Mouse (Mus musculus) kidney, adult 18-20 months (tissue): ENCODE measurements around the gene Cd83.

Experiments
- DNase-seq: peaks from one replicate; pipeline ENCODE4 v3.0.0; 2021

Gene Cd83

DNA sequence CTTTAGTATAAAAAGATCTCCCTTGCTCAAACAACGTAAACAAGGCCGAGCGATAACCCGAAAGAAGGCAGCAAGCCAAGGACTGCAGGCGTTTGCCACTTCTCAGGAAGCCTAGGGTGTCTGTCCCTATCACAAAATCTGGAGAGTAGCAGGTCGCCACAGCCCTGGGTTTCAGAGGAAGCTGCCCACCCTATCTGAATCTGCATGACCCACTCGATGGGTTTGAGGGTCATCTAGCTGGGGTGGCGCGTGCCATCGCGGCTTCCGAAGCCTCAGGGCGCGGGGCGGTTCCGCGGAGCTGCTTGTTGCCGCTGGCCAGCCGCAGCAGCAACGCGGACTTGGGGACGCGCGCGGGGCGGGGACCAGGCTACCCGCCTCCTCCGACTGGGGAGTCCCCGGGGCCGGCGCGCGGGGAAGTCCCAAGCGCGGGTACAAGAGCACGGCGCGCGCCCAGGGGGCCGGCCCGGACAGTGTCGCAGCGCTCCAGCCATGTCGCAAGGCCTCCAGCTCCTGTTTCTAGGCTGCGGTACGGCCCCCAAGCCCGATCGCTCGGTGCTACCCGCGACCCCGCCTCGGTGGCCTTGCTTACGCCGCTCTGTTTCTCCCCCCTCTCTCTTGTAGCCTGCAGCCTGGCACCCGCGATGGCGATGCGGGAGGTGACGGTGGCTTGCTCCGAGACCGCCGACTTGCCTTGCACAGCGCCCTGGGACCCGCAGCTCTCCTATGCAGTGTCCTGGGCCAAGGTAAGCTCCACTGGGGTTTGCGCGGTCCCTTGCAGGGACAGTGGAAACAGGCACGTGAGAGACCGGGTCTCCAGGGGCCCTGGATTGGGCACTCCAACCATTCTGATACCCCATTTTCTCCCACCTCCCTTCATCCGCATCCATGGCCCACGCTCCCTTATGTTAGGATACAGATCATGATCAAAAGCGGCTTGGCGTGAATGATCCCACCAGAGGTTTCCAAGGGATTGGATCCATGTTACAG is at the start of gene Cd83:
Gene Cd83, plus strand, starts transcription at position 51 of the 987 bp plus-strand sequence.
- peak; percentile 69 for DNase-seq

DNA sequence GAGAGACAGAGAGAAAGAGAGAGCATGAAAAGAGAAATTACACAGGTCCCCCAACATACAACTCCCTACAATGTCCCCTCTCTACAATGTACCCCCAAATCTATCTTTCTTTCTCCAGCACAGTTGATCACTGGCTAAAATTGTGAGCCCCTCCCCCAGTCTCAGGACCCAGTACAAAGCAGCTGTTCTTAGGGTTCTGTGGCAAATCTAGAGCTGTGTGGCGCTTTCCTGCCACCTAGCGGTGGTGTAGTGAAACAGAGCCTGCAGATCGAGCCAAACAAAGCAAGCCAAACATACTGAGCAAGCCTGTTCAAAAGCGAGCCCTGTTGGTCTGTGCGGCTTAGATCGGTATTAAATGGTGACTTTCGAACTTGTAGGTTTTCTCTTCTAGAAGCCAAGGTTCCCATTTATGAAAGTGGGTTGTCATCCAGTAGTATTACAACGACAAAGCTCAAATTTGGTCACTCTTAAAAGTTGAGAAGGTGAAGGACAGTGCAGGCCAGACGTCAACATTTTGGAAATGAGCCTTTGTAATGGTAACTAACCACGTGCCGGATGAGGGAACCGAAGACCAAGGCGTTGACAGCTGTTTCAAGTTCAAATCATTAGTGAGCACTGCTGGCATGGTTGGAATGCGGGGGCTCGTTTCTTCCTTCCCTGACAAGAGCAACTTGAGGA is 44.8 kb upstream of the Cd83 start:
- DNase-seq = peak; percentile 71

DNA sequence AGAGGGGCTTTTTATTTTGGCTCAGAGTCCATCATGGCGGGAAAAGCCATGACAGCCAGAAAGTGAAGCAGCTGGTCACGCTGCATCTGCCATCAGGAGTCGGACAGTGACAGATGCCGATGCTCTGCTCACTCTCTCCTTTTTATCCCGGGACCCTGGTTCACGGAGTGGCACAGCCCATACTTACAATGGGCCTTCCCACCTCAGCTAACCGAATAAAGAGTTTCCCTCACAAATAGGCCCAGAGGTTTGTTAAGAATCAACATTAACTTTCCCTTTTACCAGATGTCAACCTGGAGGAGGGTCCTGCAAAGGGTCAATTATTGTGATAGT is 44.3 kb upstream of the Cd83 start:
- DNase-seq = no peak

DNA sequence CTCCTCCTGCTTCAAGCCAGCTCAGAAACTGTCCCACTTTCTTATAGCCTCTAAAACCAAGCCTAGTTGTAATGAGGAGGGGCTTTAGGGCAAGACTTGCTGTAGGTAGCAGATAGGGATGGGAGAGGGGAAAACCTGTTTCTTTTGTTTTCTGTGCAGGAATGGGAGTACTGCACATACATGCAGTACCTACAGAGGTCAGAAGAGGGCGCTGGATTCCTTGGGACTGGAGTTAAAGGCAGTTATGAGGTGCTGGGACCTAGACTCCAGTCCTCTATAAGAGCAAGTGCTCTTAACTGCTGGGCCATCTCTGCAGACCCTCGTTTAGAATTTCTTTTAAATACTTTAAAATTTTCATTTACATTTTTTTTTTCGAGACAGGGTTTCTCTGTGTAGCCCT is 41.9 kb upstream of the Cd83 start:
- no peak for DNase-seq

DNA sequence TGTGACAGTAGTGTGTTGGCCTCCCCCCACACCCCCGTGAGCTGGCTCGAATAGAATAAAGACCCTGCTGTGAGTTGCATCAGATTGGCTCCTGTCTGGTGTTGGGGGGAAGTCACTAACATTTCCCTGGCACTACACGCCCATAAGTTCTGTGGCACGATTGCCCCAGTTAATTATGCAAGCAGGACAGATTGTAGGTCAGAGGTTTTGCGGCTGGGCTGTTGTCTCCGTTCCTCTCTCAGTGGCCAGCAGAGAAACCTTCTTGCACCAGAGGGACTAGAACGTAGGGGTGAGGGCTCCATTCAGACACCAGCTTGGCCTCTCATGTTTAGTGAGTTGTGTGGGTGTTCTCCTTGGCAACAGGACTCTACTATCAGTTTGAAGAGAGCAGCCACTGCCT is 40.3 kb upstream of the Cd83 start:
- DNase-seq = no peak

DNA sequence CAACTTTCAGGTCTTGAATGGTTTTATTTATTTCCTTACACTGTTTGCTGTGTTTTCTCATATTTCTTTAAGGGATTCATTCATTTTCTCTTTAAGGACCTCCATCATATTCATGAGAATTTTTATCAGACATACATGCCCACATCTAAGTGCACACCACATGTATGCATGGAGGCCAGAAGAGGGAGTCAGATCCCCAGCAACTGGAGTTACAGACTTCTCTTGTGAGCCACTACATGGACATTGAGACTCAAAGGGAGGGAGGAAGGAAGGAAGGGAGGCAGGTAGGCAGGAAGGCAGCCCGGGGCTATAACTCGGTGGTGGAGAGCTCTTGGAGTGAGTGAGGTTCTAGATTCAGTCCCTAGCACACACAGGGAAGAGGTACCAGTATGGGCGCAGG is 34.3 kb upstream of the Cd83 start:
- no peak for DNase-seq

DNA sequence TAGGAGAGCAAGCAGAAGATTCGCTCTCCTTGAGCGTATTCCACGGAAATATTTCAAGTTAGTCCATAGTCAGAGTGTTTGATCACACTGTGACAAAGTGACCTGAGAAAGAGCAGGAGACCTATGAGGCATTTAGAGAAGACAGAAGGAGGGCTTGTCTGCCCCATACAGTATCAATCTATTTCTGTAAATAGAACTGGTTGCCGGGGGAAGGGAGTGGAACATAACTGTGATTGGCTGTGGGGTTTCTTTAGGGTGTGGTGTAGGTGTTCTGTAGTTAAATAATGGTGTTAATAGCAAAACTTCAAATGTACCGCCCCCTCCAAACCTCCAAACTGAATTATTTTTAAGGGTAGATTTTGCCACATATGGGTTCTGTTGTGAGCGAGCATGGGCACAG is 33.6 kb upstream of the Cd83 start:
- no peak for DNase-seq

DNA sequence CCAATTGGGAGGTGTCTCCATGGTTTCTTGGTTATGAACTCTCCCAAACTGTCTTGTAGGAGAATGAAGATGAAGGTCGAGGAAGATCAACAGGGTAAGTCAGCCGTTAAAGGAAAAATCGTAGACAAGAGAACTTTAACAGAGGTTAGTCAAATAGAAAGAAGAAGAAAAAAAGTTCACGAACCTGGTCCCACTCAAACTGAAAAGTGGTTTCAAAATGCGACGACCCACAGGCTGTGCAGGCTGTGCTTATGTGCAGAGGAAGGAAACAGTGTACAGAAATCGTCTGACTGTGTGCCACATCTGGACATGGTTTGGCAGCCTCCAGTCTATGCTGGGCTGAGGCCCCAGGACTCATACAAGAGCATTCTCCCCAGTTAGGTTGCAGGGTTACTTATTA is 32.2 kb upstream of the Cd83 start:
- no peak for DNase-seq

DNA sequence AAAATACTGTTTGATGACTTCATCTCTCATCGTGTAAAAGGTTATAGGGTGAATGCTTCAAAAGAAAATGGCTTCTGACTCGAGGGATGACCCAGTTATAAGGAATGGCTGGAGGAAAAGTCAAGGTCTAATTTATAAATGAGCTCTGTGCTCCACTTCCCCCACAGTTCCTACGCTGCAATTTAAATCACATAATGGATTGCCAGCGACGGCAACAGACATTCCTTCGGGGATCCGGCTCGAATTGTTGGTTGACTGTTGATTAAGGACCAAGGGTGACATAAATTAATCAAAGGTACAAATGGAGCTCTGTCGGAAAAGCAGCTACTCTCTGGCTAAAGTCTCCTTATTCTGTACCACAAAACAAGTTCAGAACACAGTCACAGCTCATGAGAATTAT is 30.9 kb upstream of the Cd83 start:
- DNase-seq = no peak

DNA sequence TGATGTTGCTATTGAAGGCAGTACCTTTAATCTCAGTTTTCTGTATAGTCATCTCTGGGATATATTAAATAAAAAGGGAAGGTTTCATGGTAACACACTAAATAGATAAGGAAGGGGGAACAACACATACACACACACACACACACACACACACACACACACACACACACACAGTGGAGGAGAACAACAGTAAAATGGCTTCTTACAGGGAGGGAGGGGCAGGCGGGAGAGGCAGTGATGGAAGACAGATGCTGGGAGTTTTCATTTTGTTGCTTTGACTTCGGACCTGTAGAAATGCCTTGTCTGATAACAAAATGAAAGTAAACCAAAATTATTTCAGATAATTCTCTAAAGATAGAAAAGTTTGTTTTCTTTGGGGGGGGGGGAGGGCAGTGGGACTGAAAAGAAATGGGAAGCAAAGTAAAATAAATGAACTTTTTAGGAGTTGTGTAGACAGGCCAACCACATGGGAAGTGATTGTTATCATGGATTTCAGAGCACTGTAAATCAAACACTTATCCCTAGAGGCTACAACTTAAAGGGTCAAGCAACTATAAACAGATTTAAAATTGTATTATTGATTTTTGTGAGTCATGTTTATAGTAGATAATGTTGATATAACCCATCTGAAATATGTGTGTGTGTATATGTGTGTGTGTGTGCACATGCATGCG is 30.0 kb upstream of the Cd83 start:
- no peak for DNase-seq

DNA sequence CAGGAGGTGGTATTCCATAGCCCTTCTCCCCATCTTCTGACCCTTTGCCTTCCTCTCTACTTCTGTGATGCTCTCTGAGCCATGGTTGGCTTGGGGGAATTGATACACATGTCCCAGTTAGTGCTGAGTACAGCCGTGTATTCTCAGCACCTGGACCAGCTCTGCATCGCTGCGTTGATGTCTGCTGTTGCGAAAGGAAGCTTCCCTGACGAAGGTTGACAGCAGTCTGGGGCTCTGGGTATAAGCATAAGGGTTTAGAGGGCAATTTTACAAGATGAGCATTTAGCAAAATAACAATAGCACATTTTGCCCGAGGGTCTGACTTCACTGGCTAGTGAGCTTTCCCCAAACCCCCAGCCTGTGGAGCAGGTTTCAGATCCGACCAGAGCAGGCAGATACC is 29.0 kb upstream of the Cd83 start:
- DNase-seq = no peak

DNA sequence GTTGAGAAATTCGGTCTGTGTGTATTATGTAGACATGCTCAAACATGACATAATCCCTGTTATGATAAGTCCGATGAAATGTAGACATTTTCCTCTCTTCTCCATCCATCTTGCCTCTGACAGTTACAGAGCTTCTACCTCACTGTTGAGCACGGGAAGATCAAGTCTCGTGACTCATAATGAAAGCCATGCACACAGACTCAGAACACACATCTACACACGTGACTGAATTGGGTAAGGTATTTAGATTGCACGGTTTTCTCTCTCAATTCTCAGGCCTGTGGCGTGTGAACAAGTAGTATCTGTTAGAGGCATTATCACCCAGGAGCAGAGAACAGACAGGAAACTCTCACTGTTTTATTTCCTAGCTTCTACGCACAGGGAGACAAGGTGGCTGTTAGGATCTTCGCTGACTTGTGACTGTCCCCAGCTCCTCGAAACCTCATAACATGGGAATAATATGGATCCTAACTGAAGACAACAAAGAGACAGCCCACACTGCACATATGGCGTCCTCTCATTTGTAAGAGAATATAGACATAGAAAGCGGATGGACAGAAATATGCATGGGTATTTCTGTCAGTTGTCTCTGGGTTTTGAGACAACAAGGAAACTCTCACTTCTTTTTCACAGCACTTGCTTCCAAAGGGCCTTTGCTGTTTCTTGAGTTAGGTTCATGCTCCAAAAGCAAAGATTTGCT is 23.3 kb upstream of the Cd83 start:
- no peak for DNase-seq

DNA sequence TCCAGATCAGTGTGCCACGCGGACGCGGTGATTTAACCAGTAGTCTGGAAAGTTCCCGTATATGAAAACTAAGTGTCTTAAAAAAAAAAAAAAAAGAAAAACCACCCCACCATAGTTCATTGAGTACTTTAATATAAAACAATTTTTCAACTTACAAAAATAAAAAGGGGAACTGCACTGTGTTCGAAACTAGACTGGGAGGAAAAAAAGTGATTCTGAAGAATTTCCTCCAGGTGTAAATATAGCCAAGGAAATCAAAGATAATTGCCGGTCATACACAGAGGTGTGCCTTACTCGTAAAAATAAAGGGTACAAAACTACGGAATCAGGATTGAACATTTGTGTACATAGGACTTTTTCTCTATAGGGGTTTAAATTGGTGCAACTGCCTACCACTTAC is 21.7 kb upstream of the Cd83 start:
- no peak for DNase-seq

DNA sequence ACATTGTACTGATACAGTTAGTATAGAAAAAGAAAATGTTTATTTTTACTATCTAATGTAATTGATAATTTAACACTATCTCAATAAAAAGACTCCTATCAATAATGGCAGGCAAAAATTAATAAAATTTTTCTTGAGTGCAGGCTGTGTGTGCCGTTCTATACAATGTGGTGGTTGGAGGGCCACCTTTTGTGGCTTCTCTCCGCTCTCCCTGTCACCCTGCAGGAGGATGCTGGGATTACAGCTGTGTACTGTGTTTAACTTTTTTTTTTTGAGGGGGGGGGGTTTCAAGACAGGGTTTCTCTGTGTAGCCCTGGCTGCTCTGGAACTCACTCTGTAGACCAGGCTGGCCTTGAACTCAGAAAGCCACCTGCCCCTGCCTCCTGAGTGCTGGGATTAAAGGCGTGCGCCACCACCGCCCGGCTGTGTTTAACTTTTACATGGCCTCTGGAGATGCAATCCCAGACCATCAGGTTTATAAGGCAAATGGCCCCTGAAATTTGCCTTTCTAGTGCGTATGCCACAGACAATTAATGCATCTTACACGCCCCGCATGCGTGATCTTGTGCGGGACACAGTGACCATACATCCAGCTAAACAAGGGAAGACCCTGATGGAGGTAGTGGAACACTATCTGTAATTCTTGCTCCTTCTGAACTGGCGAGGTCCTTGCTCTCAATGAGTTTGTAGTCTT is 21.1 kb upstream of the Cd83 start:
- no peak for DNase-seq

DNA sequence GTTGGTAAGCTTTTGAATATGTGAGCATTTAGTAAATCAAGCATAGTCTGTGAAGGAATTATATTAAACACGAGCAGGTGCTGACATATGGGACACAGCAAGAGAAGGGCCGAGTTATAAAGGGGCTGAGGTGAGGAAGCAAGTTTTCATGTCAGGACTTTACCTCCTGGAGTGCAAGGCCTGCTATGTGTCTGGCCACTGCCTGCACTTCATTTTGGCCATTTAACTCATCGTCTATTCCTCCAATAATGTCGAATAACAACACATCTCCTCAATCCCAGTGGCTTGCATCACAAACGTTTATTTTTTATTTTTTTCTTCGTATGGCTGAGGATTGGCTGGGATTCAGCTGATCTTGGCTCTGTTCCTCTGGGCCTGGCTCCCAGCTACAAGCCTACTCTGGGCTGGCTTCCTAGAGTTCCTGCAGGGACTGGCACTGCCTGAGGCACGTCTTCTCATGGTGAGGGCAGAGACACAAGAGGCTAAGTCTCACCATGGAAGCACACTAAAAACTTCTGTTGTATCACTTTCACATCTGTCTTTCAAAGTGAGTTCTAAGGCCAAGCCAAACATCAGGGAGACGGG is 20.5 kb upstream of the Cd83 start:
- DNase-seq = no peak

DNA sequence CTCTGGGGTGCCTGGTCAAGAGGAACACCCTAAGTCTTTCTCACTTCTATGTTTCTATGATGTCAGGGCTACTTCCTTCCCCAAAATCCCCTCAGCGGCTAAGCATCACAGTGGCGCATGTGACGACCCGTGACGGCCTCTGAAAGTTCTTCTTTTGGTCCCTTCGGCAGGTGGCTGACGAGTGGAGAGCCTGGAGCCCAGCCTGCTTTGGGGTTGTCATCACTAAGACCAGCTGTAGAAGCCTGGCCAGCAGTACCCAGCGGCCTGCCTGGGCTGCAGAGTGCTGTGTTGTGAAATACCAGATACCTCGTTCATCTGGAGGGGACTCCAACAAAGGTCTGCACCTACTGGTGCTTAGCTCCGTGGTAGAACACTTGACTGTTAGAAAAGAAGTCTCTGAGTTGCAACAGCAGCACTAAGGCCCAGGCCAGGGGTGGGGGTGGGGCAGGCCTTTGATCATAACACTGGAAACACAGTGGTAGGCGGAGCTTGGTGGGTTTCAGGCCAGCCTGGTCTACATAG is 19.2 kb upstream of the Cd83 start:
- no peak for DNase-seq

DNA sequence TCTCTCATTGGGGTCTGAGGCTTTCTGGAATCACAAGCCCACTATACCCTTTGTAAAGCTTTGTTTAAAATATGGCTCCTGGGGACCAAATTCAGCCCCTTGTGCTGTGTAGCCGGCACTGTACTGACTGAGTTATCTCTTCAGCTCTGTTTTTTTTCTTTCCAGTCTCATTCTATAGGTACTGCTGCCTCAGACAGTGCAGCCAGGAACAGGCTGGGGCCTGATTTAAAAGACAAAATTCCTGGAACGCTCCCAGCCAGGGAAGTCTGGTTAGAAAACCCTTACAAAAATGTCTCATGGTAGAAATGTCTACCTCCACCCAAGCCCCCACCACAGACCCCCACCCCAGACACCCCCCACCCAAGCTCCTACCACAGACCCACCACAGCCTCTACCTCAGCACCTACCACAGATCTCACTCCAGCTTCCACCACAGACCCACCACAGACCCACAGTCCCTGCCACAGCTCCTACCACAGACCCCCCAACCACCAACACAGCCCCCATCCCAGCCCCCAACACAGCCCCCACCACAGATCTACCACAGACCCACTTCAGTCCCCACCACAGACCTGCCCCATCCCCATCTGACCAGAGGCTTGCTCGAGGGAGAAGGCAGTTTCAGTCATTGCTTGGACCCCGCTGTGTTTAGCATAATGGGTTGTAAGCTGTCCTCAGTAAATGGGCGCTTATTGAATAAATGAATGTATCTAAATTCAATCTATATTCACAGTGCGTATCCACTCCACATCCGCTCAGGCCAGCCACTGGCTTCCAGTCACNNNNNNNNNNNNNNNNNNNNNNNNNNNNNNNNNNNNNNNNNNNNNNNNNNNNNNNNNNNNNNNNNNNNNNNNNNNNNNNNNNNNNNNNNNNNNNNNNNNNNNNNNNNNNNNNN is 17.5 kb upstream of the Cd83 start:
- no peak for DNase-seq

DNA sequence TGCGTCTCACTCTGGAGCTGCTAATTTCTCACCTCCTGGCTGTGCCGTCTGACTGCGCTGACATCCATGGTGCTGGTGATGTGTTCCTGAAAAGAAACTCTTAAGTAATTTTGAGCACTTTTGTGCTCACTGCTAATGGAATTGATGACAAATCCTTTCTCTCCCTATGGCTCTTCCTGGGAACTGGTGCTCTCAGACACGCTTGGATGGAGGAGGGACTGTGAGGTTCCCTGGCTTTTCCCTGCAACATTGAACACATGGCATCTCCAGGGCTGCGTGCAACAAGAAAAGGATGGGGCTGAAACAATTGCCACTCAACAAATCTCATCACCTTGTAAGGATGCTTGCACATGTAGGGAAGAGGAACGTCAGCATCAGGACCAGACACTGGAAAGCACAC is 11.6 kb upstream of the Cd83 start:
- DNase-seq = no peak

DNA sequence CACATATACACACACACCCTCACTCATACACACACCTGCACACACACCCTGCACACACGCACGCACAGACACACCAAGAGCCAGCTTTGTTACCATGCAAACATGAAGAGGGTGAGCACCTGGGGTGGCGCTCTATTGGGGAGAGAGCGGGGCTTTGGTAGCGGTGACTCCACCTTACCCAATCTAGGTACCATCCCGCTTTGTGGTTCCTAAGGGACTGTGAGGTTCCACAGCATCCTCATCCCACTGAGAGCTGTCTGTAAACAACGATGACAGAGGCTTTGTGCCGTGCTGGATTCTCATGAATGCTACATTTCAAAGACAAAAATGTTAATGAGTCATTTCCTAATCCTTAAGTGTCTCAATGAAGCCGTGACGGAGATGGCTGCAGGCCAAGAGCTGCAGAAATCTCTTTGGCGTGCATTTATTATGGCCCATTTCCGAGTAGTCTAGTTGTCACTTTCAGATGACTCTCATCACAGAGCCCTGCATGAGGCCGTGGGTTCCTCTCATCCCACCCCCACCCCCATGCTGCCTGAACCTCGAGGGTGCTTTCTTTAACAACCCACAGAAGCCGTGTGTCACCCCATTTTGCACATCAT is 10.5 kb upstream of the Cd83 start:
- DNase-seq = peak; percentile 42
